ENCODE assay signal across 8 mouse cellular contexts in the genomic region with DNA sequence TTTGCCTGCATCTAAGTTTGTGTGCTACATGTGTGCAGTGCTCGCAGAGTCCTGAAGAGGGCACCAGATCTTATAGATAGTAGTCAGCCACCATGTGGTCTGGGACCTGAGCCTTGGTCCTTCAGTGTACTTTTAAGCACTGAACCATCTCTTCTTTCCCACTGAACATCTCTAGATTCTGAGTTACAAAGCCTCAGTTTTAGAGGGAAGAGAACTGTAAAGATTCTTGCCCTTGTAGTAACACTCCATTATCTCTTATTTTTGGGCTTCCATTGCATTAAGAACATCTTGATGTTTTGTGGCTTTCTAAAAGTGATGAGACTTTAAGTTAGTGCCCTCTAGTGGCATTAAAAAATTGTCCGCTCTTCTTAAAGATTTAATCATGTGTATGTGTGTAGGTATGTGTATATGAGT. TPM values are rescaled to one million over a fixed set of nuclear protein-coding genes. Genes with fewer than 3 reads are reported as not detected.
DNase-seq lines count a peak whose midpoint lies in the region; ATAC-seq and TF ChIP-seq lines count a peak whose summit lies in the region.

No protein-coding gene starts in this region.

- peaks cover 55% of the 10 kb centered on the region for H3K36me3 ChIP-seq in kidney, embryonic 14.5 days (ENCODE audit: control insufficient read depth, insufficient read depth, low read length)
- no peaks in the 10 kb centered on the region for H3K36me3 ChIP-seq in ES-E14 (ENCODE audit: control insufficient read depth, insufficient read depth, low read length, poor library complexity, severe bottlenecking)

- H3K4me1 ChIP-seq in kidney, embryonic 14.5 days (ENCODE audit: control insufficient read depth, insufficient read depth, low read length), result no peaks in the 10 kb centered on the region
- no peaks in the 10 kb centered on the region for H3K4me1 ChIP-seq in ES-E14 (ENCODE audit: control insufficient read depth in 2 of 2, insufficient read depth in 2 of 2, low read length in 2 of 2, poor library complexity in 1 of 2)

- 80% methylated on average over 2 of the region's 2 CpGs for WGBS in kidney, embryonic 14.5 days

- peak; percentile 54 for DNase-seq in kidney, adult 9 months
- DNase-seq in 416B (ENCODE audit: low read depth) (peak; percentile 77), ES-E14 (ENCODE audit: low read depth, low spot score) (peak; percentile 77)
- DNase-seq in thymus, postnatal 25 days, result peak; percentile 51
- DNase-seq in yolk sac, embryonic 10.5 days (ENCODE audit: low spot score), result no peak
- no peak for DNase-seq in cerebellum, adult 11 months

- no peak overlapping the region for H3K9ac ChIP-seq in kidney, embryonic 14.5 days (ENCODE audit: low read depth, low read length)
- no peak overlapping the region for H3K9ac ChIP-seq in ES-E14 (ENCODE audit: insufficient read depth, low read depth, low read length, poor library complexity, severe bottlenecking)

- no peaks in the 10 kb centered on the region for H3K9me3 ChIP-seq in kidney, embryonic 14.5 days (ENCODE audit: control insufficient read depth, low read length)
- H3K9me3 ChIP-seq in ES-E14 (ENCODE audit: control insufficient read depth, insufficient read depth, low read depth, low read length), result no peaks in the 10 kb centered on the region

- H3K4me3 ChIP-seq in kidney, embryonic 14.5 days (ENCODE audit: low read length), result no peak overlapping the region
- no peak overlapping the region for H3K4me3 ChIP-seq in ES-E14 (ENCODE audit: insufficient read depth in 1 of 2, low read depth in 1 of 2, low read length in 2 of 2, poor library complexity in 1 of 2, severe bottlenecking in 1 of 2)

- no peak overlapping the region for H3K27ac ChIP-seq in kidney, embryonic 14.5 days (ENCODE audit: low read depth, low read length)
- no peak overlapping the region for H3K27ac ChIP-seq in ES-E14 (ENCODE audit: insufficient read depth, low read depth, low read length, poor library complexity, severe bottlenecking)

- no peaks in the 10 kb centered on the region for H3K27me3 ChIP-seq in kidney, embryonic 14.5 days (ENCODE audit: control insufficient read depth, insufficient read depth, low read length)

- H3K4me2 ChIP-seq in kidney, embryonic 14.5 days (replicated peaks; ENCODE audit: low read depth, low read length), result no peak overlapping the region

- ATAC-seq in kidney, embryonic 14.5 days (ENCODE audit: low FRiP score, low TSS enrichment), result no peak
- peak; percentile 94 for ATAC-seq in granulocyte monocyte progenitor cell, adult 5-6 weeks (replicated peaks; ENCODE audit: poor library complexity, severe bottlenecking)

- in situ Hi-C loops in ES-E14 (cut with MboI; ENCODE audit: low sequenced_read_pairs in 2 of 2, unreplicated experiment in 2 of 2), result no loop called here

TF ChIP-seq in ES-E14, 5 proteins besides CTCF, POLR2A, EP300 and RAD21:
- peak; percentile 10; the same call in 1 of the 2 replicates for TF ChIP-seq ZC3H11A (IDR thresholded peaks at IDR 0.05; ENCODE audit: borderline replicate concordance, low read depth, low read length)
- no peak for TF ChIP-seq ZNF384 (IDR thresholded peaks at IDR 0.05; ENCODE audit: low read depth, low read length)

RNA-seq across cellular contexts. Expression of a gene that starts 18.8 kb away (rescaled TPM):
- 34.3 and 59.6 TPM in 2 replicates for polyA plus RNA-seq in kidney, embryonic 14.5 days (2014; fragmentation: Nextera tagmentation; extraction: Ambion mirVana)
- 17.3 and 26.6 TPM in 2 replicates for total RNA-seq in ES-E14 (2012; rRNA removed)
- 28.4 and 30.1 TPM in 2 replicates for total RNA-seq in granulocyte monocyte progenitor cell, adult 5-6 weeks (2014; fragmentation: Nextera tagmentation)
- 42.8 and 55.2 TPM in 2 replicates for total RNA-seq in granulocyte monocyte progenitor cell, adult 5-6 weeks (2017)

RNA-seq across cellular contexts. Expression of a gene that starts 19.1 kb away (rescaled TPM):
- polyA plus RNA-seq in kidney, embryonic 14.5 days (2014; fragmentation: Nextera tagmentation; extraction: Ambion mirVana), result 96.8 and 137 TPM in 2 replicates
- total RNA-seq in ES-E14 (2012; rRNA removed), result 11.8 and 21.9 TPM in 2 replicates
- 63.6 and 91.9 TPM in 2 replicates for total RNA-seq in granulocyte monocyte progenitor cell, adult 5-6 weeks (2014; fragmentation: Nextera tagmentation)
- 33.7 and 37.1 TPM in 2 replicates for total RNA-seq in granulocyte monocyte progenitor cell, adult 5-6 weeks (2017)

RNA-seq across cellular contexts. Expression of a gene that starts 33.3 kb away (rescaled TPM):
- 134 and 136 TPM in 2 replicates for polyA plus RNA-seq in kidney, embryonic 14.5 days (2014; fragmentation: Nextera tagmentation; extraction: Ambion mirVana)
- 8.6 and 13.4 TPM in 2 replicates for total RNA-seq in ES-E14 (2012; rRNA removed)
- 267 and 284 TPM in 2 replicates for total RNA-seq in granulocyte monocyte progenitor cell, adult 5-6 weeks (2014; fragmentation: Nextera tagmentation)
- 437 and 499 TPM in 2 replicates for total RNA-seq in granulocyte monocyte progenitor cell, adult 5-6 weeks (2017)

Comparison
In these comparisons a context has a peak if more than half of its experiments do, and no peak if none do; other contexts are left out.
1. DNase-seq: peak in kidney, adult 9 months (single experiment), 416B (single experiment), ES-E14 (single experiment) and thymus, postnatal 25 days (single experiment); none in yolk sac, embryonic 10.5 days (single experiment) and cerebellum, adult 11 months (single experiment).
2. RNA of a gene that starts 33.3 kb away (total RNA-seq): 267 to 499 TPM in granulocyte monocyte progenitor cell, adult 5-6 weeks; 8.6 to 13.4 TPM in ES-E14; every median in the first group is over 10 times any median in the second.